Mouse (Mus musculus) gastrocnemius, postnatal 25 days (tissue): ENCODE measurements around the gene Defb30. TPM values are rescaled to one million over a fixed set of nuclear protein-coding genes. Genes with fewer than 3 reads are reported as not detected.

ENCODE experiments used
- total RNA-seq, 2 experiments: library from RNA; stranded (reverse); gene quantifications; 1 replicate in 1 of 2; 2 replicates in 1 of 2; pipeline ENCODE4 v1.2.3; 2021

Defb30 gene
- total RNA-seq, 2 experiments from 2014 or later = not detected

Other genes starting within 250 kb of the Defb30 start
- 1 to 10 TPM; 5.8 to 6.2 TPM for gene Wdfy2, start 212.3 kb downstream of the Defb30 start, total RNA-seq
- gene Defb48, start 65.5 kb downstream of the Defb30 start, total RNA-seq = not detected
- gene Defb47, start 51.9 kb downstream of the Defb30 start, total RNA-seq = not detected
- not detected for gene Defb43, start 38.2 kb downstream of the Defb30 start, total RNA-seq
- not detected for gene Defb42, start 3.0 kb downstream of the Defb30 start, total RNA-seq